In the genomic region with DNA sequence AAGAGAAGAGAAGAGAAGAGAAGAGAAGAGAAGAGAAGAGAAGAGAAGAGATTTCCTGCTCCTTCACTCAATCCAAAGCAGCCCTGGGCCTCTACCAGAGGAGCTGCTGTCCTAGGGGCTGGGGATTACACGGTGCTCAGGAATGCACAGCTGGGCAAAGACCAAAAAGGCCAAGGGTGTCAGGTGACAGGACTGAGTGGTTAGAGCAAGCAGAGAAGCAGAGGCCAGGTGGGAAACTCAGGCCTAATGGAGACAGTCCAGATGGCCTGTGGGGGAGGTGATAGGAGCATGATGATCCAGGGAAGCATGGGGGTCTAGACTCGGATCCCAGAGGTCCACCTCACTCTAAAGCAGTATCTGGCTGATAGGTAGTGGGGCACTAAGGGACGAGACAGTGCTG, we compare ENCODE assay signal across 9 mouse cellular contexts. TPM values are rescaled to one million over a fixed set of nuclear protein-coding genes. Genes with fewer than 3 reads are reported as not detected.
A peak's percentile ranks its signal among the peaks of the same experiment; 100 is the strongest.
DNase-seq lines count a peak whose midpoint lies in the region; ATAC-seq lines count a peak whose summit lies in the region.
"Had no signal": no experiment of that assay in that cellular context is flagged by ENCODE, and none has a peak within 500 bp of the region (broad histone marks: within the 10 kb centered on the region; RNA-seq: fewer than 3 reads in every experiment).

No protein-coding gene starts in this region.

- peak overlapping the region; percentile 44; the same call in 1 of the 2 replicates for H3K9ac ChIP-seq in heart, embryonic 13.5 days
- H3K9ac ChIP-seq in liver, embryonic 11.5 days (ENCODE audit: low read depth, low read length) = no peak overlapping the region
- H3K9ac ChIP-seq: hindbrain, embryonic 15.5 days had no signal

- no peaks in the 10 kb centered on the region for H3K27me3 ChIP-seq in heart, embryonic 13.5 days (replicated peaks)
- no peaks in the 10 kb centered on the region for H3K27me3 ChIP-seq in liver, embryonic 11.5 days (replicated peaks; ENCODE audit: control insufficient read depth, insufficient read depth, low read length)
- H3K27me3 ChIP-seq: hindbrain, embryonic 15.5 days had no signal

- peak overlapping the region; percentile 28 for H3K4me2 ChIP-seq in heart, embryonic 13.5 days
- no peak overlapping the region for H3K4me2 ChIP-seq in liver, embryonic 11.5 days
- H3K4me2 ChIP-seq: hindbrain, embryonic 15.5 days had no signal

- 13% methylated on average over 3 of the region's 3 CpGs for WGBS in heart, embryonic 13.5 days
- WGBS in liver, embryonic 11.5 days = 24% methylated on average over 3 of the region's 3 CpGs

- no peak for DNase-seq in heart, adult 8-10 months (ENCODE audit: low spot score)
- peak; percentile 81 for DNase-seq in embryo, embryonic 10 days (ENCODE audit: low spot score)
- peak; percentile 31 for DNase-seq in induced T-regulatory cell, adult 2 months (ENCODE audit: low read depth)
- DNase-seq in liver, embryonic 11.5 days (ENCODE audit: low spot score) = no peak
- no peak for DNase-seq in layer of hippocampus, postnatal 14 days (ENCODE audit: low spot score in 2 of 2)
- DNase-seq in right cerebral cortex, postnatal 4 days = no peak
- DNase-seq in retina, embryonic 14.5 days (ENCODE audit: low spot score) = no peak

- ATAC-seq in heart, embryonic 13.5 days (ENCODE audit: extremely low read depth, insufficient number of reproducible peaks, low FRiP score, low TSS enrichment) = 0 out of 2 replicates have a peak, but pooled peaks have one; percentile 38
- no peak for ATAC-seq in liver, embryonic 11.5 days (replicated peaks; ENCODE audit: low FRiP score)

- H3K36me3 ChIP-seq in heart, embryonic 13.5 days = peaks cover 12% of the 10 kb centered on the region
- H3K36me3 ChIP-seq in liver, embryonic 11.5 days (ENCODE audit: control insufficient read depth, insufficient read depth, low read length) = peaks cover 11% of the 10 kb centered on the region
- H3K36me3 ChIP-seq: hindbrain, embryonic 15.5 days had no signal

- no peak overlapping the region for H3K4me3 ChIP-seq in heart, embryonic 13.5 days
- no peak overlapping the region for H3K4me3 ChIP-seq in liver, embryonic 11.5 days (ENCODE audit: low read depth, low read length)
- H3K4me3 ChIP-seq: hindbrain, embryonic 15.5 days had no signal

- H3K4me1 ChIP-seq in heart, embryonic 13.5 days = peaks cover 88% of the 10 kb centered on the region
- H3K4me1 ChIP-seq in liver, embryonic 11.5 days (replicated peaks; ENCODE audit: control insufficient read depth, insufficient read depth, low read length) = peaks cover 55% of the 10 kb centered on the region

- H3K27ac ChIP-seq in heart, embryonic 13.5 days (replicated peaks) = peak overlapping the region; percentile 82
- H3K27ac ChIP-seq in liver, embryonic 11.5 days (ENCODE audit: low read depth, low read length) = 0 out of 2 replicates have a peak overlapping the region, but pooled peaks have one; percentile 22
- H3K27ac ChIP-seq: hindbrain, embryonic 15.5 days had no signal

- no peaks in the 10 kb centered on the region for H3K9me3 ChIP-seq in heart, embryonic 13.5 days
- H3K9me3 ChIP-seq in liver, embryonic 11.5 days (ENCODE audit: control insufficient read depth, low read length) = no peaks in the 10 kb centered on the region
- H3K9me3 ChIP-seq: hindbrain, embryonic 15.5 days had no signal

RNA-seq across cellular contexts. Expression of a gene that starts 37.1 kb away (rescaled TPM):
- polyA plus RNA-seq in heart, embryonic 13.5 days (2015; fragmentation: Nextera tagmentation; extraction: Ambion mirVana) = 8.1 and 8.2 TPM in 2 replicates
- total RNA-seq in heart, adult 8-10 months (2022) = 10 to 100 TPM in 3 of 4 experiments, 1 to 10 TPM in 1; 9.5 to 16.7 (median 13.2) TPM
- polyA plus RNA-seq in liver, embryonic 11.5 days (2014; fragmentation: Nextera tagmentation; extraction: Ambion mirVana) = 1.7 and 1.9 TPM in 2 replicates
- total RNA-seq in layer of hippocampus, postnatal 14 days (2021) = 10 to 100 TPM; 19.8 to 24.6 TPM

RNA-seq across cellular contexts. Expression of a gene that starts 37.3 kb away (rescaled TPM):
- polyA plus RNA-seq in heart, embryonic 13.5 days (2015; fragmentation: Nextera tagmentation; extraction: Ambion mirVana) = 304 and 343 TPM in 2 replicates
- total RNA-seq in heart, adult 8-10 months (2022) = 100 to 1,000 TPM; 373 to 528 (median 455) TPM
- polyA plus RNA-seq in liver, embryonic 11.5 days (2014; fragmentation: Nextera tagmentation; extraction: Ambion mirVana) = 145 and 159 TPM in 2 replicates
- total RNA-seq in layer of hippocampus, postnatal 14 days (2021) = 100 to 1,000 TPM; 152 to 159 TPM

RNA-seq across cellular contexts. Expression of a gene that starts 37.6 kb away (rescaled TPM):
- polyA plus RNA-seq in heart, embryonic 13.5 days (2015; fragmentation: Nextera tagmentation; extraction: Ambion mirVana) = 1.9 and 2.2 TPM in 2 replicates
- total RNA-seq in heart, adult 8-10 months (2022) = under 1 TPM in 1 of 4 experiments, not detected in 3; 0.19 TPM
- 4.5 and 5.2 TPM in 2 replicates for polyA plus RNA-seq in liver, embryonic 11.5 days (2014; fragmentation: Nextera tagmentation; extraction: Ambion mirVana)
- total RNA-seq in layer of hippocampus, postnatal 14 days (2021) = under 1 TPM; 0.25 to 0.48 TPM

RNA-seq across cellular contexts. Expression of a gene that starts 52.1 kb away (rescaled TPM):
- polyA plus RNA-seq in heart, embryonic 13.5 days (2015; fragmentation: Nextera tagmentation; extraction: Ambion mirVana) = 0.55 and 0.56 TPM in 2 replicates
- 1 to 10 TPM; 1.3 to 3.1 (median 2.4) TPM for total RNA-seq in heart, adult 8-10 months (2022)
- 0.48 and 0.56 TPM in 2 replicates for polyA plus RNA-seq in liver, embryonic 11.5 days (2014; fragmentation: Nextera tagmentation; extraction: Ambion mirVana)
- 1 to 10 TPM; 1.6 to 2.4 TPM for total RNA-seq in layer of hippocampus, postnatal 14 days (2021)

RNA-seq across cellular contexts. Expression of a gene that starts 56.6 kb away (rescaled TPM):
- polyA plus RNA-seq in heart, embryonic 13.5 days (2015; fragmentation: Nextera tagmentation; extraction: Ambion mirVana) = 27.3 and 29.9 TPM in 2 replicates
- 10 to 100 TPM; 28.0 to 31.2 (median 30.0) TPM for total RNA-seq in heart, adult 8-10 months (2022)
- 72.6 and 75.3 TPM in 2 replicates for polyA plus RNA-seq in liver, embryonic 11.5 days (2014; fragmentation: Nextera tagmentation; extraction: Ambion mirVana)
- 10 to 100 TPM; 30.7 to 38.7 TPM for total RNA-seq in layer of hippocampus, postnatal 14 days (2021)

Comparison
In these comparisons a context has a peak if more than half of its experiments do, and no peak if none do; other contexts are left out.
1. DNase-seq: peak in embryo, embryonic 10 days (single experiment) and induced T-regulatory cell, adult 2 months (single experiment); none in heart, adult 8-10 months (single experiment), liver, embryonic 11.5 days (single experiment), layer of hippocampus, postnatal 14 days (0 of 2), right cerebral cortex, postnatal 4 days (single experiment) and retina, embryonic 14.5 days (single experiment).